Mouse (Mus musculus): ENCODE measurements around the gene Pcbp1.
"Not testable (repeated sequence)": the region's sequence is repeated elsewhere in the genome, so short reads cannot be mapped to it uniquely, and the experiment has no call there.

The Pcbp1 gene

GRCm38 (mm10) chr6:86526032-86526960 is at the start of gene Pcbp1:
Gene Pcbp1 (minus strand): TSS chr6:86526321.
- peak; percentile 98 for DNase-seq

GRCm38 (mm10) chr6:86574495-86574894 is 48.4 kb upstream of the Pcbp1 start:
- DNase-seq: no peak

- no peak for DNase-seq
These were observed 44.7 kb upstream of the Pcbp1 start for GRCm38 (mm10) chr6:86570830-86571229.

- peak; percentile 78 for DNase-seq
These were observed 43.3 kb upstream of the Pcbp1 start for GRCm38 (mm10) chr6:86569461-86569820.

GRCm38 (mm10) chr6:86568816-86569460 is 42.8 kb upstream of the Pcbp1 start:
- no peak for DNase-seq

- no peak for DNase-seq
These were observed 39.7 kb upstream of the Pcbp1 start for GRCm38 (mm10) chr6:86565782-86566181.

- DNase-seq: not testable (repeated sequence)
These were observed 31.1 kb upstream of the Pcbp1 start for GRCm38 (mm10) chr6:86557182-86557581.

GRCm38 (mm10) chr6:86556345-86557058 is 30.4 kb upstream of the Pcbp1 start:
- no peak for DNase-seq

- no peak for DNase-seq
These were observed 24.5 kb upstream of the Pcbp1 start for GRCm38 (mm10) chr6:86550587-86550986.

- no peak for DNase-seq
These were observed 21.8 kb upstream of the Pcbp1 start for GRCm38 (mm10) chr6:86547880-86548367.

GRCm38 (mm10) chr6:86547228-86547755 is 21.2 kb upstream of the Pcbp1 start:
- DNase-seq: no peak

- no peak for DNase-seq
These were observed 19.1 kb upstream of the Pcbp1 start for GRCm38 (mm10) chr6:86545236-86545635.

- no peak for DNase-seq
These were observed 17.7 kb upstream of the Pcbp1 start for GRCm38 (mm10) chr6:86543869-86544268.

GRCm38 (mm10) chr6:86543060-86543459 is 16.9 kb upstream of the Pcbp1 start:
- DNase-seq: no peak

GRCm38 (mm10) chr6:86541650-86542049 is 15.5 kb upstream of the Pcbp1 start:
- DNase-seq: no peak

GRCm38 (mm10) chr6:86528451-86528785 is 2.3 kb upstream of the Pcbp1 start:
- DNase-seq: no peak

GRCm38 (mm10) chr6:86527766-86528450 is 1.8 kb upstream of the Pcbp1 start:
- no peak for DNase-seq

- no peak for DNase-seq
These were observed 1.0 kb upstream of the Pcbp1 start for GRCm38 (mm10) chr6:86526961-86527740.

- no peak for DNase-seq
These were observed 482 bp downstream of the Pcbp1 start for GRCm38 (mm10) chr6:86525646-86526031.

GRCm38 (mm10) chr6:86524879-86525645 is 1.1 kb downstream of the Pcbp1 start:
- peak; percentile 54 for DNase-seq

Data from cerebellum, adult 11 months (tissue).